Mouse (Mus musculus): ENCODE measurements at regions not wholly inside any gene's neighbourhood (a gene's known extent, or its start where the extent isn't known, plus 50 kb on each side); places are given as distances from the start of the nearest gene placed in this dataset.
A peak's percentile ranks its signal among the peaks of the same experiment; 100 is the strongest.

DNA sequence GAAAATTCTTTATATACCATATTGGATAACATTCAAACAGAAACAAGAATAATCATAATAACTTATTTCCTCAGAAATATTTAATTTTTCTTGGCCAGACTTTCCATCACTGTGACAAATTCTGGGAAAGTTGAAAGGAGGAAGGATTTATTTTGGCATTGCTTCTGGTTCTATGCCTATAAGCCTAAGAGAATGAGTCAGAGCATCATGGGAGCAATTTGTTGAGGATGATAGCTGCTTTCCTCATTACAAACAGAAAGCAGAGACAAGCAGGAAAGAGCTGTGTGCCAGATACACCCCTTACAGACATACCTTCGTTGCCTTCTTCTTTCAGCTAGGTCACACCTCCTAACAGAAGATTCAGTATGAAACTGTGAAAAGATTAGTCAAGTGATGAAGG, 115.3 kb downstream of the Rgs21 start:
- intact Hi-C loops (cut with DNase I) = no loop called here
- DNase-seq = no peak

DNA sequence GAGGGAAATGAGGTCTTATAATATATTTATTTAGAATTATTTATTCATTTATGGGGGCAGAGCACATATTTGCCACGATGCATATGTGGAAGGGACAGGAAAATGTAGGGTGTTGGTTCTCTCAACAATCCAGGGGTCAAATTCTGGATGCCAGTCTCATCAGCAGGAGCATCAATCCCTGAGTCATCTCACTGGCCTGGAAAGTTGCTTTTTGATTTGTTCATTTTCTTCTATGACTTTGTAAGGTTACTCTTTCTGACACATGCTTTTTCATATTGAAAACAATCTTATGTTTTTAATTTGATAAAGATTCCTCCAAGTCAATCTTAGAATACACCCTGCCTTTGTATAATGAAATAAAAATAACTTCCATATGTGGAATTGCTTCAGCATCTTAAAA, 115.7 kb downstream of the Rgs21 start:
- no peak for DNase-seq
- intact Hi-C loops (cut with DNase I) = no loop called here

DNA sequence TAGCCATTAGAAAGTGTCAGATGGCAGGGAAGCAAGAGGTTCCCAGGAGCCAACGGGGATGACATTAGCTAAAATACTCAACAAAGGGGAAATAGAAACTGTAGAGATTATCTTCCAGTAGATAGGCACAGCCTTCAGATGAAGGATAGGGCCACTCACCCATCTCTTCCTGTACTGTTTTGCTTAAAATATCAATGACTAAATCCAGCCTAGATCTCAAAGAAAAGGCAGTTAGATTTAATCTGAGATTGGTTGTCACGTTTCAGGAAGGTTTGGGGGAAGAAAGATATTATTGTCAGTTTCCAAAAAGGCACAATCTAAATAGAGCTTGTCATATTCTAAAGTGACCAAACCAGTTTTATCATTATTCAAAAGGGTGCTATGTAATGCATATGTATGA, 130.8 kb downstream of the Rgs21 start:
- no peak for DNase-seq
- intact Hi-C loops (cut with DNase I) = no loop called here

DNA sequence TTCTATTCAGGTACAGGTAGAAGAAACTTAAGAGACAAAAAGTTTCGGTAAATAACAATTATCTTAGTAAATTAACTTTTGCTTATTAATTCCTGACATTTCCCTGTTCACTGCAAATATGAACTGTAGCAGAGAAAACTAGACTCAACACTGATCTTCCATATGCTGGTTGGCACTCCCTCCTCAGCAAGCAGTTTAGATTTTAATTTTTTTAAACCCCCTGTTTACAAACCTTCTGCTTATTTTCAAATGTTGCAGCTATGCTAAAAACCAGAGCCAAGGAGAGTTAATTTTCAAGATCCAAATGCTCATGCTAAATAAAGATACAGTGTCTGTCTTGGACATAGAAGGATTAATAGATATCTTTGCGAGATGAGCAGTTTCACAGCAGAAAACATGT, 134.7 kb downstream of the Rgs21 start:
- DNase-seq = no peak
- intact Hi-C loops (cut with DNase I) = no loop called here

DNA sequence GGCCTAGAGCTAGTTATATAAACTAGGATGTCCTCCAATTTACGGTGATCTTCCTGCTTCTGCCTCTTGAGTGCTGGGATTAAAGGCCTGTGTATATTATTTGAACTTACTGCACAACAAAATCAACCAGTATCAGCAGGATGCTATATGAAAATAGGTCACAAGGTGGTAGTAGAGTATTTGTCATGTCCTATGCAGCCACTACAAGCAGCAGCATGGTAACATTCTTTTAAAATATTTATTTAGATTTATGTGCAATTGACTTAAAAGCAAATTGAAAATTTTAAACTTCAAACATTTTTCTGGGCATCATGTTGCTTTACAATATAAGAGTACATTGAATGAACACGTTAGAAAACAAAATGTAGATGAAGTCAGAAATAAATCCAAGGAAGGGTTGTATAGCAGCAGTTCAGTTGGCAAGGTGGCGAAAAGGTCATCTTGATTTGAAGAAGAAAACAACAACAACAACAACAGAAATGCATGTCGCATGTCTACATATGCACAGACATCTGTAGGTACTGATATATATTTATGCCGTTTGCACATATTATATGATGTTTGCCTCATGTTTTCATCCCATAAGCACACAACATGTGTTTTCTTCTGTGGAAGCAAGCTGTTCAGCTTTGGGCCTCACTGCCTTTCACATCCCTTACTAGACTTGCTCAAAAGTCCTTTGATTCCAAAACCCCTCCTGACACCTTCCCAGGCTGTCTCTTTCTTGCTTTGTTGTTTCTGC, 135.8 kb downstream of the Rgs21 start:
- DNase-seq = no peak
- intact Hi-C loops (cut with DNase I) = no loop called here

DNA sequence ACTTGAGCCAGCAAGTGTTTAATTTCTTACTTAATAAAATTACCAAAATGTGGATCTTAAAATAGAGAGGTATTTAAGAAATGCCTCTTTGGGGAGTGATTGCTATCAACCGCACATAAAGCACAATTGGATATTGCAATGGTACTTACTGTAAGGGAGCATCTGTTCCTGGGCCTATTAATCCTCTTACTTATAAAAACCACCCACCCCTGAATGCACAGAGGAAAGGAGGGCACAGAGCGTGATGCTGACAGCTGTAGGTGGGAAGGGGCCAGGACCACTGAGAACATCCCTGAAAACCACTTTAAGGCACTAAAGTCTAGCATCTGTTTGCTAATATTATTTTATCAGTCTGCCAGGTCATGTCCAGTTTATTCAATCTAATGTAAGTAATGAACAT, 146.1 kb downstream of the Rgs21 start:
- DNase-seq = no peak
- intact Hi-C loops (cut with DNase I) = no loop called here

DNA sequence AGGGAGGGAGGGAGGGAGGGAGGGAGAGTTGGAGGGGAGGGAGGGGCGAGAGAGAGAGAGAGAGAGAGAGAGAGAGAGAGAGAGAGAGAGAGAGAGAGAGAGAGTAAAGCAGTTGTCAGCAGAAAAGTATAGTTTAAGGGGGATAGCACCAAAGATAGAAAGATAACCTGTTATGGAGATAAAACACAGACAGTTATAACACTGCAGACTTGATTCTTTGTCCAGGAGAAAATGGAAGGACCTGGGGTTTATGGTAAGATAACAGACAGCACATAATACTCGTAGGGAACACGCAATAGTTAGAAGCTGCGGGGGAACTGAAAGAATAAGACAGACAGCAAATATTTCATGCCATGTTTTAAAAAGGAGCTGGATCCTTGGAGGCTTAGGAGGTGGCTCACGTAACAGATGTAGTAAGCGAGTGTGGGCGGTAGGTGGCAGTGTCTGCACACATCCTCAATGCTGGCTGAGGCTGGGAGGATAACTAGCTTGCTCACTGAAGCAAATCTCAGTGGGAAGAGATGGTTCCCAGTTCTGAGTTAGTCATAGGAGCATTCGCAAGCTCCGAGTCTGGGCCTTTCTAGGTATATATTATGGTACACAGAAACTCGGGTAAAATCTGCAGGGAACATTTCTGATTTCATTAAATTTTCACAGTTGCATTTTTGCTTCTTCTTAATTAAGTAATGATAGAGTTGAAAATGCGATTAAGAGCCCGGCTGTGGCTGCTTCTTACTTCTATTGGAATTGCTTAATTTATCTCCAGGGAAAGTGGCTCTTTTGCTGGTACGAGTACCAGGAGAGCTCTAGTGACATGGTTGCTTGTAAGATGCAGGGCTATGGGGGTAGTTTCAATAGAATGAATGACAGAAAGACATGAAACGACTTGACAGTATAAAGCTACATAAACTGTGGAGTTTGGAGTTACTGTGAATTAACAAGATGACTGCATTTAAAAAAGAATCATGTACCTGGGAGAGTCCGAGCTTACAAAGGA, 157.6 kb upstream of the Rgs1 start:
- intact Hi-C loops (cut with DNase I) = no loop called here
- peak; percentile 66 to 78 for DNase-seq

DNA sequence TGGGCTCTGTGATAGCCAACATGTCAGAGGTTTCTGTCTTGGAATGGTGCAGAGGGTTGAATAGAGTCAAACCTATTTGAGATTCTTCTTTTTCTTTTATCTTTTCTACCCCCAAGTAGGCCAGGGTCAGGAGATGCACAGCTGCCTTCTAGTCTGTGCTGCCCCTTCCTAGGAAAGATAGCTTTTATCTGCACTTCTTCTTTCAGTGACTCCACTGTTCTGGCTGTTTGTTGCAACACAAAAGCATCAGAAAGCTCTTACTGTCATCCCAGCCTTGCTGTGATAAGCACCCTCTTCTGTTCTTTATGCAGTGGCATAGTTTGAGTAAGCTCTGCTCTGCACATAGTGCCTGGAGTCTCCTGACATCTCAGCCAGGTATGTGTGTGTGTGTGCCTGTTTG, 156.7 kb upstream of the Rgs1 start:
- intact Hi-C loops (cut with DNase I) = no loop called here
- DNase-seq = no peak

DNA sequence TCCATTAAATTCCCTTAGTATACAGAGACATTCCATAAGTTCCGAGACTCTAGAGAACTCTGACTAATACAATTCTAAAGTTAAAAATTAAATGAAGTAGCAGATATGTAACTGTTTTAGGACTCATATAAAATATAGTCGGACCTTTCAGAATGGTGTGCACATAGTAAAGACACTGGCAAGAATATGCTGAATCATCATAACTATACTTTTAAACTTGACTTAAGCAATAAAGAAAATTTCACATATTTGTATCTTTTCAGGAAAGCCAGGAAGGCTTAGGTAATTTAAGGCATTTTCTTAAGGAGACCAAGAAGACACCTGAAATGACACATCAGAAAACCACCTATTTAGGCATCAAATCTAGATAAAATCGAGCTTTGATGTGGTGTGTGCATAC, 156.0 kb upstream of the Rgs1 start:
- DNase-seq = no peak
- intact Hi-C loops (cut with DNase I) = no loop called here

DNA sequence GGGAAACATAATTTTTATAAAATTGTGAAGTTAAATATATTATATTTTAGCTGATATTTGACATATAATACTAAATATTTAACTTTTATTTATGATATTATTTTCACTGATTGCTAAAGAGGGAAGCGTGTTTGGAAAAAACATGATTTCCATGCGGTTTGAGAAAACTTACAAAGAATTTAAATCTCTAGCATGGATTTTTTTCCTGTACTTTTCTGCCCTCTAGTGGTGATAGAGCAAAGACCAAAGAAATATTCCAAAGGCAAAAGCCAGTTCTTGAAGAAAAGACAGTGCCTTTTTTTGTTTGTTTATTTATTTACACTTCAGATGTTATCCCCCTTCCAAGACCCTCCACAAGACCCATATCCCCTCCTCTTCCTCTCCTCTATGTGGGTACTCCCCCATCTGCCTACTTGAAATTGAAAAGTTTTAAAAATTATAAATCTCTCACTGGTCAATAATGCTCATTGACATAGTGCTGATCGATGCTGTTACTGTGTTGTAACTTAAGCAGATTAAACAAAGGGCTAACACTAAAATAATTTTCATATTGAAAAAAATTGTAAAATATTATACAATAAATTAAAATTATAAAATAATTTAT, 131.1 kb upstream of the Rgs1 start:
- intact Hi-C loops (cut with DNase I) = loop anchor here (1.0 to 5.0 kb wide), 2 partner anchors 138 to 183 kb away; no protein-coding TSS in a partner anchor
- DNase-seq = no peak

DNA sequence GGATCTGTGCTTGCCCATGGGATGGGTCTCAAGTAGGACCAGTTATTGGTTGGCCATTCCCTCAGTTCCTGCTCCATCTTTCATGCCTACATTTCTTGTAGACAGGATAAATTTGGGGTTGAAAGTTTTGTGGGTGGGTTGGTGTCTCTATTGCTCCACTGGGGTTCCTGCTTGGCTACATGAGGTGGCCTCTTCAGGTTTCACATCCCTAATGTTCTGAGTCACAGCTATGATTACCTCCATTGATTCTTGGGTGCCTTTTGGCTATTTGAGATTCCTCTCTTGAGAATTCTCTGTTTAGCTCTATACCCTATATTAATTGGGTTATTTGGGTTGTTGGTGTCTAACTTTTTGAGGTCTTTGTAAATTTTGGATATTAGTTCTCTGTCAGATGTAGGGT, 125.1 kb upstream of the Rgs1 start:
- intact Hi-C loops (cut with DNase I) = no loop called here
- DNase-seq = no peak

DNA sequence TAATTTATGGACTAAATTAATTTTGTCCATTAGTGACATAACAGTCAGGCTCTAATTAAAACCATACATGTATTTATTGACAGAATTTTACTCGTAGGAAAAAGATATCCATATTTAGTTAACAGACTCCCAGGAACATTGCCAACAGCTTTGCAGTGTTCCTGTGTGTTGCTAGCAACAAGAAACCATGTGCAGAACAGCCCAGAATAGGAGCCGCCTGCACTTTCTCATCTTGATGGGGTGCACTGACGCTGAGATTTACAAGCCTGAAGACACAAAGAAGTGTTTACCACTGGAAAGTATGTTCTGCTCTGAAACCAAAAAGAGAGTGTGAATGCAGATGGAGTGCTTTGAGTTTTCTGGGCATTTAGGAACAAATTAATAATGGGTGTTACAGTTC, 118.5 kb upstream of the Rgs1 start:
- intact Hi-C loops (cut with DNase I) = no loop called here
- DNase-seq = peak; percentile 5 to 10

DNA sequence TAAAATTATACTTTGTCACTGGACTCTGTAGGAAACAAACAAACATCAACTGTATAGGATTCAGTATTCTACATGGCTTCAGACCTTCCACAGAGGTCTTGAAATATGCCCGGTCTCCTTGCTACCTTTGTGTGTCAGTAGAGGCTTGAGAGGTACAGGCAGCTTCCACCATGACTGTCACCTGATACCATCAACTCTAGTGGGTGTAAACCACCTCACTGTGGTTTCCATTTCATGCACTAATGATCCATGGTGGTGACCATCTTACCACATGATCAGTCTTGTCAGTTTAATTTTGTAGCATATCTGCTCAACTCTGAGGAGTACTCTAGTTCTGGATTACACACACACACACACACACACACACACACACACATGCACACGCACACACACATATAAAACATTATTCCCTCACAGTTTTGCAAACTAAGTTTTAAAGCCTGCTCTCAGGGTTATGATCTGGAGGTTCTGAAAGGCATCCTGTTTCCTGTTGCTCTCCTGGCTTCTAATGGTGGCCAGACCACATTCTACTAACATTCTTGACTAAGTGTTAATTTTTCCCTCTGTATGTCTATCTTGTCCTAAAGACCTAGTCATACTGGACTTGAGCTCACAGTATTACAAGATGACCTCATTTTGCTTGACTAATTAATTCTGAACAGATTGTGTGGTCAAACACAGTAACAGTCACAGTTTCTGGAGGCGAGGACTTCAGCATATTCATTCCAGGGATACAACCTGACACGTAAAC, 106.7 kb upstream of the Rgs1 start:
- no peak for DNase-seq
- intact Hi-C loops (cut with DNase I) = loop anchor here (2.0 kb wide), 1 partner anchor 113 kb away; no protein-coding TSS in a partner anchor

DNA sequence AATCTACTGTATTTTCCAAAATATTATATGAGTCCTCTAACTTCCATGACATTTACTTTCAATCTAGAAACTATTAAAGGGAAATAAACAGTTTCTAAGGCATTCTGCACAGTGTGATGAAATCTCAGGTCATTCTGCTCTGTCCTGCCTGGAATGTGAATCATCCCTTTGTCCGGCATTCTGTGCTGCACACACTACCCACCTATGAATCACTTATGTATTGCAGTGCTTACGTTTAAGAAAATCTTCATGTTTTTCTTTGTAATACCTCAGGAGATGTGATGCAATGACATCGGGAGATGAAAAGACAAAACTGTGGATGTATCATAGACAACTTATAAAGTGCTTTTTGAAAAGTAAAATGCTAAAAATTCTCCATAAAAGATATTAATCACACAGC, 106.0 kb upstream of the Rgs1 start:
- DNase-seq = no peak
- intact Hi-C loops (cut with DNase I) = loop anchor here (2.0 kb wide), 1 partner anchor 112 kb away; no protein-coding TSS in a partner anchor

DNA sequence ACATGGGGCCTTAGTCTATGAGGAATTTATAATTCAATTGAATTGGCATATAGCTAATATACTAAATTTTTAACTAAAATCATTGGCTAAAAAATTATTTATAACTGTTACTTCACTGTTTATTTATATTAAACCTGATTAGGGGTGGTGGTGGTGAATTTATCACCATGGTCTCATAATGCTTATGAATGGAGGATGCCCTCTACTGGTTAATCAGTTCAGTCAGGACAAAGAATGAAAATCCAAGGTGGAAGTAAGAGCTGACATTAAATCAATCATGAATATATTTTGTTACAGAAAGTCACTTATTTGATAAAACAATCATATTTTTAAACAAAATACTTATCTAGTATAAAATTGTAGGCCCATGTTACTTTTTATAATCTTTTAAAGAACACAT, 104.3 kb upstream of the Rgs1 start:
- no peak for DNase-seq
- intact Hi-C loops (cut with DNase I) = loop anchor here (5.0 kb wide), 1 partner anchor 156 kb away; no protein-coding TSS in a partner anchor

DNA sequence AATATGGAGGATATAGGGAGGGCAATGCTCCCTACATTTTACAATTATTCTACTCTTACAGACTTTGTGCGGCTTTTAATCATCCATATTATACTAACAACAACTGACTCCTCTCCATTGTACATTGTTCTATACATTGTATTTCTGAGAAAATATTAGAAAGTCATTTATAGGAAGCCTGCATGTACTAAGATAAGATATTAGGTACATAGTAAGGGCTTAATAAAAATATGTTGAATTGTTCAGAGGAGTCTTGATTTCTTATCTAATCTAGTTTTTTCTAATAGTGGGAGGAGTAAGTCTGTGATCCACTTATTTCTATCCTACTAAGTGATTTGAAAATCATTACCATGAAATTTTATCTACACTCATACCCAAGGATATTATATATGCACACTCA, 94.8 kb upstream of the Rgs1 start:
- intact Hi-C loops (cut with DNase I) = no loop called here
- DNase-seq = no peak

DNA sequence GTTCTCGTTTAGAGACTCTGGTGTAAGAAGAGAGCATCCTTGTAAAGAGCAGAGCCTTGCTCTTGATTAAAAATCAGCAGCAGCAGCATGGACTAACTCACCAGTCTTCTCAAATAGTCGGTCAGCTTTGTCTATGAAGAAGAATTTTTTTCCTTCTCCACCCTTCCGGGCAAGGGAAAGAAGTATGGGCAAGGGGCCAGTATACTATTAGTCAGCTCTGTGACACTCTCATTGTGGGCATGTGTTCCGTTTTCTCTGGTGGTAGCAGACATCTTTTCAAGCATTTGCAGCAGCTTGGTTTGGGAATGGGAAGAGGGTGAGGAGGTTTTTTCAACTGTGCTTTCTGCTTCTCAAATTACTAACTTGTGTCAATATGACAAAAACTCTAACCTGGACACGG, 94.3 kb upstream of the Rgs1 start:
- intact Hi-C loops (cut with DNase I) = no loop called here
- no peak for DNase-seq

DNA sequence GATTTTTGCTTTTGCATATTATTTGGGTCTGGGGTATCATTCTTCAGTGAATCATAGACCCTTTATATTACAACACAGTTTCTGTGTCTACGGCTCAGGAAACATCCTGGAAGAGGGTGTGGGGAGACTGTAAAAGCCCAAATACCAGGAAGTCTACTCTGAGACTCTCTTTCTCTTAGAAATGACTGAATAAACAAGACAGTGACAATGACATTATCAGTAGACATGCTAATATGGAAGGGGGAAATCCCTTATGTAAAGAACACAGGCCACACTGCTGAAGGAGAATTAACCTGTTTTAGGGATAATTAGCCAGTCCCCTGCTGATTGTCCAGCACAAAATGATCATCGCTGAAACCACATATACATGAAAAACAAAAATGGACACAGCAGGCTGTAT, 88.5 kb upstream of the Rgs1 start:
- intact Hi-C loops (cut with DNase I) = loop anchor here (2.0 kb wide), 1 partner anchor 27 kb away; no protein-coding TSS in a partner anchor
- DNase-seq = no peak

DNA sequence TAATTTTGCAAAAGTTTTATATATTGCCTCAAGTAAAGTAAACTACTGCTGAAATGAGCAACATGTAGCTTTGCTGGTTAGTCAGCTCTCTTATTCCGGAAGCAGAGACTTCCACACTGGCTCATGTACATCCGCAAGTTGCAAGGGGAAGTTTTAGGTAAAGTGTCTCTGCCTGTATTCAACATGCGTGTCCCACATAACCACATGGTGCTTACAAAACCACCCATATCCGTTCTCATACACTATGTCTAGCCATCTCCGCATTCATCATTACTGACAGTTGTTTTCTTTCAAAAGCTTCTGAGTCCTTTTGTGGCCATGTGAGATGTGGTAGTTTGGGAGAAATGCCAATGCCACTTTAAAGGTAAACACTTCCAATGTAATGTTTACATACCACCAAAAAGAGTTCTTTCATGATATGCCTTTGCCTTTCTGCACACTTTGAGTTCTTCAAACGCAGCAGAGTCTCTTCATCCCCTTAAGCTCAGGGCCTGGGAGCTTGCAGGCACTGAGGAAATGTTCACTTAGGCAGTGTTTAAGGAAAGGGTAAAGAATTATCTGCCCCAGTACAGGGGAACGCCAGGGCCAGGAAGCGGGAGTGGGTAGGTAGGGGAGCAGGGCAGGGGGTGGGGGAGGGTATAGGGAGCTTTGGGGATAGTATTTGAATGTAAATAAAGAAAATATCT, 81.5 kb upstream of the Rgs1 start:
- DNase-seq = no peak
- intact Hi-C loops (cut with DNase I) = no loop called here

DNA sequence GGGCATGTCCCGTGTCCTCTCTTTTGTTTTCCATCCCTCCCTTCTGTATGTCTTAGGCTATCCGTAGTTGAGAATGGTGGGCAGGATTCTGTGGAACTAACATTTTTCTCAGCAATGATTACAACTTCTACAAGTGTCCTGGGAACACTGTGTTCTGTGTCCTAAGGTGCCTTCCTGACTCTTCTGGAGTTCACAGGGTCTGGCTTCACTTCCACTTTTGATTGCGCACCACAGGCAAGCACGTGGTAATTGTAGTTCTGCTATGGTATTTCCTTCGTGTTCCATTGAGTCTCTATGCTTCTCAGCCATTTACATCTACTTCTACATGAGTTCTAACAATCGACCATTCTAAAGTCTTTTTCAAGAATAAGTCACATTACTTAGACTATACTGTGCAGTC, 70.4 kb upstream of the Rgs1 start:
- peak in 1 of 2 experiments; percentile 3 for DNase-seq
- intact Hi-C loops (cut with DNase I) = no loop called here
